Mouse (Mus musculus): ENCODE measurements at regions not wholly inside any gene's neighbourhood (a gene's known extent, or its start where the extent isn't known, plus 50 kb on each side); places are given as distances from the start of the nearest gene placed in this dataset.
A peak's percentile ranks its signal among the peaks of the same experiment; 100 is the strongest.
"Not testable (repeated sequence)": the region's sequence is repeated elsewhere in the genome, so short reads cannot be mapped to it uniquely, and the experiment has no call there.

- Histone ChIP-seq H3K4me1 (ENCODE audit: control insufficient read depth, insufficient read depth, low read length) (no peaks in the 10 kb centered on the region), H3K4me3 (ENCODE audit: low read depth, low read length) (no peak overlapping the region), H3K9ac (replicated peaks; ENCODE audit: low read length) (no peak overlapping the region), H3K4me2 (ENCODE audit: low read depth, low read length) (no peak overlapping the region), H3K27ac (replicated peaks; ENCODE audit: low read depth, low read length) (no peak overlapping the region), H3K36me3 (replicated peaks; ENCODE audit: control insufficient read depth, insufficient read depth, low read depth, low read length) (no peaks in the 10 kb centered on the region), H3K9me3 (replicated peaks; ENCODE audit: control insufficient read depth, low read length) (no peaks in the 10 kb centered on the region), H3K27me3 (ENCODE audit: control insufficient read depth, insufficient read depth, low read length) (no peaks in the 10 kb centered on the region)
- 19% methylated on average over 4 of the region's 4 CpGs for WGBS
- DNase-seq (ENCODE audit: low spot score) (peak; percentile 74), ATAC-seq (replicated peaks; ENCODE audit: insufficient number of reproducible peaks, low FRiP score, low TSS enrichment, low read depth) (no peak)
These were observed 72.2 kb downstream of the Trim42 start for GRCm38 (mm10) chr9:97297538-97297937.

GRCm38 (mm10) chr9:97295770-97296169, 74.0 kb downstream of the Trim42 start:
- Histone ChIP-seq H3K4me2 (ENCODE audit: low read depth, low read length) (no peak overlapping the region), H3K9me3 (replicated peaks; ENCODE audit: control insufficient read depth, low read length) (no peaks in the 10 kb centered on the region), H3K4me1 (ENCODE audit: control insufficient read depth, insufficient read depth, low read length) (no peaks in the 10 kb centered on the region), H3K4me3 (ENCODE audit: low read depth, low read length) (no peak overlapping the region), H3K36me3 (replicated peaks; ENCODE audit: control insufficient read depth, insufficient read depth, low read depth, low read length) (no peaks in the 10 kb centered on the region), H3K27me3 (ENCODE audit: control insufficient read depth, insufficient read depth, low read length) (no peaks in the 10 kb centered on the region), H3K9ac (replicated peaks; ENCODE audit: low read length) (no peak overlapping the region), H3K27ac (replicated peaks; ENCODE audit: low read depth, low read length) (no peak overlapping the region)
- WGBS, result 34% methylated on average over 7 of the region's 7 CpGs
- no peak for ATAC-seq (replicated peaks; ENCODE audit: insufficient number of reproducible peaks, low FRiP score, low TSS enrichment, low read depth)
- peak; percentile 69 for DNase-seq (ENCODE audit: low spot score)

GRCm38 (mm10) chr9:97291870-97292269, 77.9 kb downstream of the Trim42 start:
- Histone ChIP-seq H3K9me3 (replicated peaks; ENCODE audit: control insufficient read depth, low read length) (no peaks in the 10 kb centered on the region), H3K4me3 (ENCODE audit: low read depth, low read length) (no peak overlapping the region), H3K9ac (replicated peaks; ENCODE audit: low read length) (no peak overlapping the region), H3K4me1 (ENCODE audit: control insufficient read depth, insufficient read depth, low read length) (no peaks in the 10 kb centered on the region), H3K36me3 (replicated peaks; ENCODE audit: control insufficient read depth, insufficient read depth, low read depth, low read length) (no peaks in the 10 kb centered on the region), H3K27ac (replicated peaks; ENCODE audit: low read depth, low read length) (no peak overlapping the region), H3K27me3 (ENCODE audit: control insufficient read depth, insufficient read depth, low read length) (no peaks in the 10 kb centered on the region), H3K4me2 (ENCODE audit: low read depth, low read length) (no peak overlapping the region)
- DNase-seq (ENCODE audit: low spot score) (no peak), ATAC-seq (replicated peaks; ENCODE audit: insufficient number of reproducible peaks, low FRiP score, low TSS enrichment, low read depth) (no peak)
- 77% methylated on average over 1 of the region's 1 CpGs for WGBS

- ATAC-seq (replicated peaks; ENCODE audit: insufficient number of reproducible peaks, low FRiP score, low TSS enrichment, low read depth), result no peak
- Histone ChIP-seq H3K9me3 (replicated peaks; ENCODE audit: control insufficient read depth, low read length) (no peaks in the 10 kb centered on the region), H3K36me3 (replicated peaks; ENCODE audit: control insufficient read depth, insufficient read depth, low read depth, low read length) (no peaks in the 10 kb centered on the region), H3K4me3 (ENCODE audit: low read depth, low read length) (no peak overlapping the region), H3K27ac (replicated peaks; ENCODE audit: low read depth, low read length) (no peak overlapping the region), H3K9ac (replicated peaks; ENCODE audit: low read length) (no peak overlapping the region), H3K27me3 (ENCODE audit: control insufficient read depth, insufficient read depth, low read length) (no peaks in the 10 kb centered on the region), H3K4me1 (ENCODE audit: control insufficient read depth, insufficient read depth, low read length) (no peaks in the 10 kb centered on the region), H3K4me2 (ENCODE audit: low read depth, low read length) (no peak overlapping the region)
- DNase-seq (ENCODE audit: low spot score), result no peak
- WGBS, result 80% methylated on average over 7 of the region's 7 CpGs
These were observed 85.4 kb downstream of the Trim42 start for GRCm38 (mm10) chr9:97284282-97284802.

- H3K4me1 ChIP-seq (ENCODE audit: control insufficient read depth, insufficient read depth, low read length), result no peaks in the 10 kb centered on the region
- 93% methylated on average over 3 of the region's 3 CpGs for WGBS
- DNase-seq (ENCODE audit: low spot score), result no peak
- no peaks in the 10 kb centered on the region for H3K36me3 ChIP-seq (replicated peaks; ENCODE audit: control insufficient read depth, insufficient read depth, low read depth, low read length)
- ATAC-seq (replicated peaks; ENCODE audit: insufficient number of reproducible peaks, low FRiP score, low TSS enrichment, low read depth), result no peak
- no peaks in the 10 kb centered on the region for H3K27me3 ChIP-seq (ENCODE audit: control insufficient read depth, insufficient read depth, low read length)
- H3K9ac ChIP-seq (replicated peaks; ENCODE audit: low read length), result no peak overlapping the region
- no peaks in the 10 kb centered on the region for H3K9me3 ChIP-seq (replicated peaks; ENCODE audit: control insufficient read depth, low read length)
- no peak overlapping the region for H3K4me2 ChIP-seq (ENCODE audit: low read depth, low read length)
- H3K27ac ChIP-seq (replicated peaks; ENCODE audit: low read depth, low read length), result no peak overlapping the region
- H3K4me3 ChIP-seq (ENCODE audit: low read depth, low read length), result no peak overlapping the region
These were observed 87.7 kb downstream of the Trim42 start for GRCm38 (mm10) chr9:97282090-97282489.

GRCm38 (mm10) chr9:97275449-97275848, 94.3 kb downstream of the Trim42 start:
- H3K4me2 ChIP-seq (ENCODE audit: low read depth, low read length); H3K36me3 ChIP-seq (replicated peaks; ENCODE audit: control insufficient read depth, insufficient read depth, low read depth, low read length); H3K27ac ChIP-seq (replicated peaks; ENCODE audit: low read depth, low read length); H3K4me1 ChIP-seq (ENCODE audit: control insufficient read depth, insufficient read depth, low read length); H3K4me3 ChIP-seq (ENCODE audit: low read depth, low read length); DNase-seq (ENCODE audit: low spot score); H3K27me3 ChIP-seq (ENCODE audit: control insufficient read depth, insufficient read depth, low read length); H3K9ac ChIP-seq (replicated peaks; ENCODE audit: low read length); H3K9me3 ChIP-seq (replicated peaks; ENCODE audit: control insufficient read depth, low read length); ATAC-seq (replicated peaks; ENCODE audit: insufficient number of reproducible peaks, low FRiP score, low TSS enrichment, low read depth): not testable (repeated sequence)
- WGBS, result 84% methylated on average over 14 of the region's 14 CpGs

GRCm38 (mm10) chr9:97273891-97274290, 95.9 kb downstream of the Trim42 start:
- 88% methylated on average over 7 of the region's 7 CpGs for WGBS
- no peak overlapping the region for H3K4me2 ChIP-seq (ENCODE audit: low read depth, low read length)
- no peaks in the 10 kb centered on the region for H3K36me3 ChIP-seq (replicated peaks; ENCODE audit: control insufficient read depth, insufficient read depth, low read depth, low read length)
- H3K27ac ChIP-seq (replicated peaks; ENCODE audit: low read depth, low read length), result no peak overlapping the region
- ATAC-seq (replicated peaks; ENCODE audit: insufficient number of reproducible peaks, low FRiP score, low TSS enrichment, low read depth), result no peak
- no peaks in the 10 kb centered on the region for H3K27me3 ChIP-seq (ENCODE audit: control insufficient read depth, insufficient read depth, low read length)
- no peak for DNase-seq (ENCODE audit: low spot score)
- H3K9ac ChIP-seq (replicated peaks; ENCODE audit: low read length), result no peak overlapping the region
- no peak overlapping the region for H3K4me3 ChIP-seq (ENCODE audit: low read depth, low read length)
- no peaks in the 10 kb centered on the region for H3K9me3 ChIP-seq (replicated peaks; ENCODE audit: control insufficient read depth, low read length)
- no peaks in the 10 kb centered on the region for H3K4me1 ChIP-seq (ENCODE audit: control insufficient read depth, insufficient read depth, low read length)

GRCm38 (mm10) chr9:97272061-97272460, 97.7 kb downstream of the Trim42 start:
- H3K27ac ChIP-seq (replicated peaks; ENCODE audit: low read depth, low read length), result no peak overlapping the region
- no peaks in the 10 kb centered on the region for H3K36me3 ChIP-seq (replicated peaks; ENCODE audit: control insufficient read depth, insufficient read depth, low read depth, low read length)

More at GRCm38 (mm10) chr9:97272061-97272460, 97.7 kb downstream of the Trim42 start:
- 95% methylated on average over 8 of the region's 8 CpGs for WGBS
- no peaks in the 10 kb centered on the region for H3K4me1 ChIP-seq (ENCODE audit: control insufficient read depth, insufficient read depth, low read length)
- ATAC-seq (replicated peaks; ENCODE audit: insufficient number of reproducible peaks, low FRiP score, low TSS enrichment, low read depth) (no peak), DNase-seq (ENCODE audit: low spot score) (no peak)
- no peaks in the 10 kb centered on the region for H3K9me3 ChIP-seq (replicated peaks; ENCODE audit: control insufficient read depth, low read length)
- no peak overlapping the region for H3K4me3 ChIP-seq (ENCODE audit: low read depth, low read length)
- no peak overlapping the region for H3K9ac ChIP-seq (replicated peaks; ENCODE audit: low read length)
- H3K4me2 ChIP-seq (ENCODE audit: low read depth, low read length), result no peak overlapping the region
- H3K27me3 ChIP-seq (ENCODE audit: control insufficient read depth, insufficient read depth, low read length), result no peaks in the 10 kb centered on the region
